Mouse (Mus musculus) thymus, postnatal 10 days (tissue): ENCODE measurements around the gene Snx14.
"Not testable (repeated sequence)": the region's sequence is repeated elsewhere in the genome, so short reads cannot be mapped to it uniquely, and the experiment has no call there.

Source experiments
- DNase-seq, 2 experiments: peaks; one replicate each; pipeline ENCODE4 v3.0.0; 2021; ENCODE audit warnings: low spot score in 2 of 2

The Snx14 gene

GRCm38 (mm10) chr9:88438555-88439237 lies at the start of gene Snx14:
TSS of gene Snx14 (minus strand) at chr9:88438958.
- DNase-seq = peak; percentile 84 to 89

GRCm38 (mm10) chr9:88484531-88484930 lies 45.8 kb upstream of the Snx14 start:
- DNase-seq = no peak

- peak; percentile 84 to 89 for DNase-seq
Observed at GRCm38 (mm10) chr9:88482829-88483396, 44.2 kb upstream of the Snx14 start.

GRCm38 (mm10) chr9:88482230-88482828 lies 43.6 kb upstream of the Snx14 start, which contains the start of gene Syncrip:
TSS of gene Syncrip (minus strand) at chr9:88482574.
- DNase-seq = peak; percentile 92 to 93

GRCm38 (mm10) chr9:88481791-88482160 lies 43.0 kb upstream of the Snx14 start:
- peak; percentile 45 to 54 for DNase-seq

GRCm38 (mm10) chr9:88481061-88481790 lies 42.5 kb upstream of the Snx14 start:
- peak; percentile 59 to 66 for DNase-seq

- DNase-seq = no peak
Observed at GRCm38 (mm10) chr9:88480120-88480519, 41.4 kb upstream of the Snx14 start.

- peak in 1 of 2 experiments; percentile 12 for DNase-seq
Observed at GRCm38 (mm10) chr9:88476138-88476537, 37.4 kb upstream of the Snx14 start.

- not testable (repeated sequence) for DNase-seq
Observed at GRCm38 (mm10) chr9:88461017-88461416, 22.3 kb upstream of the Snx14 start.

- DNase-seq = no peak
Observed at GRCm38 (mm10) chr9:88439991-88440390, 1.2 kb upstream of the Snx14 start.

- no peak for DNase-seq
Observed at GRCm38 (mm10) chr9:88439238-88439600, 461 bp upstream of the Snx14 start.

GRCm38 (mm10) chr9:88438237-88438554 lies 562 bp downstream of the Snx14 start:
- no peak for DNase-seq

GRCm38 (mm10) chr9:88437342-88438236 lies 1.2 kb downstream of the Snx14 start:
- DNase-seq = no peak

- DNase-seq = no peak
Observed at GRCm38 (mm10) chr9:88424356-88424755, 14.4 kb downstream of the Snx14 start.

- no peak for DNase-seq
Observed at GRCm38 (mm10) chr9:88422428-88422827, 16.3 kb downstream of the Snx14 start.

- no peak for DNase-seq
Observed at GRCm38 (mm10) chr9:88416752-88417151, 22.0 kb downstream of the Snx14 start.

- no peak for DNase-seq
Observed at GRCm38 (mm10) chr9:88409978-88410377, 28.8 kb downstream of the Snx14 start.

GRCm38 (mm10) chr9:88404515-88404914 lies 34.2 kb downstream of the Snx14 start:
- DNase-seq = no peak

GRCm38 (mm10) chr9:88404088-88404487 lies 34.7 kb downstream of the Snx14 start:
- DNase-seq = peak; percentile 7 to 13

GRCm38 (mm10) chr9:88398461-88398860 lies 40.3 kb downstream of the Snx14 start:
- no peak for DNase-seq

- no peak for DNase-seq
Observed at GRCm38 (mm10) chr9:88394852-88395251, 43.9 kb downstream of the Snx14 start.

- no peak for DNase-seq
Observed at GRCm38 (mm10) chr9:88388826-88389225, 49.9 kb downstream of the Snx14 start.
